Mouse (Mus musculus): ENCODE data around the gene Frmd4a. TPM values are rescaled to one million over a fixed set of nuclear protein-coding genes. Genes with fewer than 3 reads are reported as not detected.

Frmd4a gene
- 100 to 1,000 TPM in 19 of 26 experiments, 10 to 100 TPM in 7; 59.6 to 327 (median 154) TPM for total RNA-seq (2018; cell fraction: chromatin; rRNA removed)
- 100 to 1,000 TPM in 1 of 26 experiments, 10 to 100 TPM in 25; 15.9 to 108 (median 42.8) TPM for total RNA-seq (2018; cell fraction: cytosol; rRNA removed)
- 100 to 1,000 TPM in 17 of 26 experiments, 10 to 100 TPM in 9; 36.2 to 328 (median 112) TPM for total RNA-seq (2018; cell fraction: nucleus; rRNA removed)
- polyA plus RNA-seq (2018) = 21.7 to 39.5 TPM (median 24.2 TPM) in 3 replicates

DNA sequence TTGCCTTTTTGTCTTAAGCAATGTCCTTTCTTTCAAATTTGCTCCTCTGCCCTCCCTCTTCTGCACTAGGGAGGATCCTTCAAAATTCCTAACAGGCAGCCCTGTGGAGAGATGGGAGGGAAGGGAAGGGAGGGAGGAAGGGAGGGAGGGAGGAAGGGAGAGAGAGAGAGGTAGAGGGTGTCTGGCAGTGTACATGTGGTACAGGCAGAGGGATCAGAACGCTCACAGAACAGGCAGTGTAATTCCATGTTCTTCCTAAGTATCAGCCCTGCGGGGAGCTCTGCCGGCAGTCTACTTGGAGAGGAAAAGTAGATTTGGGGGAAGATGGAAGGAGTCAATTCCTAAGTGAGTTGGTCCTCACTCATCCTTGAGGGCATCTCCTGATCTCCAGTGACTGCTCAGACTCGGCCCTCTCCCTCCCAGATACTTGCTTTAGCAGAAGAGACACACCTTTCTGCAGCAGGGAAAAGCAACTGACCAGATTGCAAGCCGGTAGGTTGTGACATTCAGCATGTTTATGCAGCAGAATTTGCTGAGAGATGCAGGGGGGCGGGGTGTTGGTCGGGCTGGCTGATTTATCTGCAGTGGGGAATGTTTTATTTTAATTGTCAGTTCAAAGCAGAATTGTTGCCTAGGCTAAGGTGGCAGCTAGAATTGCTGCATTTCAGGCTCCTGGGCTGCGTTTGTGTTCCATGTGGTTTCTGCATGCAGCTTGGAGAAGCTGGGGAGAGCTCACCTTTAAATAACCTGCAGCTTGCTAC is at the start of gene Frmd4a:
Gene Frmd4a (plus strand): TSS at position 190 of the 761 bp plus-strand sequence.
- 66% methylated on average over 8 of the region's 8 CpGs for WGBS (ENCODE audit: missing documents)
- no peak within 1 kb of the TSS for H3K27ac ChIP-seq
- no peaks in the 10 kb centered on the region for H3K79me2 ChIP-seq (ENCODE audit: inconsistent target)
- H3K4me3 ChIP-seq (ENCODE audit: inconsistent target) = no peak within 1 kb of the TSS
- H3K36me3 ChIP-seq (ENCODE audit: inconsistent target) = no peaks in the 10 kb centered on the region

DNA sequence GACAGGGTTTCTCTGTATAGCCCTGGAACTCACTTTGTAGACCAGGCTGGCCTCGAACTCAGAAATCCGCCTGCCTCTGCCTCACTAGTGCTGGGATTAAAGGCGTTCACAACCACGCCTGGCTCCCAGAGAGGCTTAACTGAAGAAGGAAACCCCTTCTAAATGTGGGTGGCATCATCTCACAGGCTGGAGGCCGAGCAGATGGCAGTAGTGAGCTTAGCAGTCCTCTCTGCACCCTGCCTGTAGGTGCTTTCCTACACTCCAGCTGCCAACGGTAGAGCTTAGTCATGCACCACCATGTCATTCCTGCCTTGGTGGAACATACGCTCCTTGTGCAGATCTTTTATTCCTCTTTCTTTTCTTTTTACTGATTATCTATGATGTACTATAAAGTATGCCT is 28.6 kb upstream of the Frmd4a start:
- 88% methylated on average over 7 of the region's 7 CpGs for WGBS (ENCODE audit: missing documents)
- no peak overlapping the region for H3K27ac ChIP-seq
- H3K79me2 ChIP-seq (ENCODE audit: inconsistent target) = no peaks in the 10 kb centered on the region
- H3K36me3 ChIP-seq (ENCODE audit: inconsistent target) = no peaks in the 10 kb centered on the region
- H3K4me3 ChIP-seq (ENCODE audit: inconsistent target) = no peak overlapping the region

DNA sequence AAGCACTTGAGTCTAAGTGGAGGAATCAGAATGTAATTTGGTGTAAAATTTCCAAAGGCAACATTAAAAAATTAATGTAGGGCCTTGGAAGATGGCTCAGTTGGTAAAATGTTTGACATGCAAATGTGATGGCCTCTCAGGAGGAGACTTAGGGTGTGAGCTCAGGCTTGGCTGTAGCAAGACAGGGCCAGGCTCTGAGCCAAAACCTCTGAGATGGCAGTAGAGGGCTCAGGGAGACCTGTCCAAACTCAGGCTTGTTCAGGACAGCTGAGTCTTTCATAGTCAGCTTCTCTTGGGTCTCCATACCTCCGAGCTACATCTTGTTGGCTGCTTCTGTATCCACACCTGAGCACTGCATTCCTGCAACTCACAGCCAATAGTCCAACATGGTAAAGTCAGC is 27.1 kb upstream of the Frmd4a start:
- H3K79me2 ChIP-seq (ENCODE audit: inconsistent target) = no peaks in the 10 kb centered on the region
- WGBS (ENCODE audit: missing documents) = 100% methylated on average over 1 of the region's 1 CpGs

DNA sequence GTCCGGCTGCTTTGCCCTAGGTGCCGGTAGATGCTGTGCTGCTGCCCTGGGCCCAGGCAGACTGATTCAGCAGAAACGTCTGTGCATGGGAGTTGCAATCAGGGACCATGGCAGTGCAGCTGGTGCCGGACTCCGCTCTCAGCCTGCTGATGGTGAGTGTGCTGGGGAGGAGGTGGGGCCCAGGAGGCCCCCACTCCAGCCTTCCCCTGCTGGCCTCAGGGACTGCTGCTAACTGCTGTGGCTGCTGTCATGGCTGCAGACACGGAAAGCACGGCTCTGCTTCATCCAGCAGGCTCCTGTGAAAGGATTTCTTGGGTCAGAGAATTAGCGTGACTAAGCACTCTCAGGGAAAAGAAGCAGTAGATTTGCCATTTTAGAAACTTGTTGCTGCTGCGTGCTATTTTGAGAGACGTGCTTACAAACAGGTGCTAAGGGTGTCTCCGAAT is 937 bp downstream of the Frmd4a start:
- Histone ChIP-seq H3K27ac (no peak overlapping the region), H3K79me2 (ENCODE audit: inconsistent target) (no peaks in the 10 kb centered on the region), H3K4me3 (ENCODE audit: inconsistent target) (no peak overlapping the region), H3K36me3 (ENCODE audit: inconsistent target) (no peaks in the 10 kb centered on the region)
- 84% methylated on average over 10 of the region's 11 CpGs for WGBS (ENCODE audit: missing documents)

More for the DNA sequence above, 27.1 kb upstream of the Frmd4a start:
- no peak overlapping the region for H3K4me3 ChIP-seq (ENCODE audit: inconsistent target)
- H3K27ac ChIP-seq = no peak overlapping the region
- H3K36me3 ChIP-seq (ENCODE audit: inconsistent target) = no peaks in the 10 kb centered on the region

DNA sequence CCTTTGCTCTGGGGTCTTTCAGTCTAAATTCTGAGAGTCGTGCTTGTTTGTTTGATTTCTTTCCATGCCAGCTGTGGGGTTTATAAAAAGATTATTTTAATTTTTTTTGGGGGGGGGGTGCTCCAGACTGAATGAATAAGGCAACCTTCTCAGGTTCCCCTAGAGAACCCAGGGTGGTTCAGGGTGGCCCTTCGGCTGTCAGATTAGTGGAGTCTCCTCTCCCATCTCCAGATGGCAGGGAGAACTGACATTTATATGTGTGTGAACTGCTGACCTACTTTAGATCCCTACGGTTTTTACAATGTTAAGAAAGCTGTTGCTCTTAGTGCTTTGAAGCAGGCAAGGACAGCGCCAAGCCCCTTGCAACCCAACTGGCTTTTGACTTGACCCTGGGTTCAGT is 1.4 kb downstream of the Frmd4a start:
- Histone ChIP-seq H3K79me2 (ENCODE audit: inconsistent target) (no peaks in the 10 kb centered on the region), H3K36me3 (ENCODE audit: inconsistent target) (no peaks in the 10 kb centered on the region), H3K4me3 (ENCODE audit: inconsistent target) (no peak overlapping the region), H3K27ac (no peak overlapping the region)
- 93% methylated on average over 3 of the region's 4 CpGs for WGBS (ENCODE audit: missing documents)

DNA sequence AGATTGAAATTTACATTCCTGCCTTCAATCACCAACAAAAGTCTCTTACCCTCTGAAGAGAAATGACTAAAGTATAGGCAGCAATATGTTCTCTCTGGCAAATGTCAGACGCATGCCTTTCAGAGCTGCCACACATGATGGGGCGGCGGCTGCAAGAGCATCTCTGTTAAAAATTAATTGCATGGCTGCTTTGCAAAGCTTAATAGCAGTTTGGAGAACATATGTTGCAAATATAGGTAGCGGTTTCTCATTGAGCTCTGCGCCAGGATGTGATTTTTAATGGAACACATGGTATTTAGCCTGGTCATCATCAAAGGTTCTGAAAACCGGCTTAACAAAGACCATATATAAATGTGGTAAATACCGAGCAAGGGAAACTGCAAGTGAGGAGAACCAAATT is 7.4 kb downstream of the Frmd4a start:
- H3K36me3 ChIP-seq (ENCODE audit: inconsistent target) = no peaks in the 10 kb centered on the region
- H3K27ac ChIP-seq = no peak overlapping the region
- no peak overlapping the region for H3K4me3 ChIP-seq (ENCODE audit: inconsistent target)
- no peaks in the 10 kb centered on the region for H3K79me2 ChIP-seq (ENCODE audit: inconsistent target)
- WGBS (ENCODE audit: missing documents) = 92% methylated on average over 7 of the region's 7 CpGs

DNA sequence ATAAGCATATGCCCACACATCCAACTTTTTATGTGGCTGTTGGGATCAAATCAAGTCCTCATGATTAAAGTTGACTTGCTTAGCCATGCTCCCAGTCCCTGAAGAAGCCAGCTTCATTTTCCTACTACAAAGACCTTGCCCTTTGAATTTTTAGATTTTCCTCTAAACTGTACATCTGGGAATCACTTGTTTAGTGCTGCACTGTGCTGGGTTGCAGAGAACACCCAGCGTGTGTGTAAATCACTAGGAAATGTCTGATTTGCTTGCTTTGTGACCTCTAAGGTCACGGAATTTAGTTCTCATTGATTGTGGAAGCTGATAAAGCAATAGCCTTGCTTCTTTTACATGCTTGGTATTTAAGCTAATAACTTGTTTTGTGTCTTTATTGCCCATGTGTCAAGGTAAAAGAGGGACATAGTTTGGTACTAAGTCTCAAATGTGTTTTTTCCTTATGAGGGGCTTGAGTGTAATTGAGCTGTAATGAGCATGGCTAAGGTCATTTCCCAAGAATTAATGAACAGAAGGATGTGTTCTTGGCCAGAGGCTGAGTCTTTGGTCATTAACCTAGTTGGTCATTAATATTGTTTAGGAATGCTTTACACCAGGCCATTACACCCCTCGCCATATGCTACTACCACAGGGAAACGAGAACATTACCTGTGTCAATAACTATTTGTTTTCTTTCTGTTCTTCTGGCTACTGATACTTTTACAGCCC is 11.7 kb downstream of the Frmd4a start:
- 95% methylated on average over 4 of the region's 4 CpGs for WGBS (ENCODE audit: missing documents)
- H3K4me3 ChIP-seq (ENCODE audit: inconsistent target) = no peak overlapping the region

DNA sequence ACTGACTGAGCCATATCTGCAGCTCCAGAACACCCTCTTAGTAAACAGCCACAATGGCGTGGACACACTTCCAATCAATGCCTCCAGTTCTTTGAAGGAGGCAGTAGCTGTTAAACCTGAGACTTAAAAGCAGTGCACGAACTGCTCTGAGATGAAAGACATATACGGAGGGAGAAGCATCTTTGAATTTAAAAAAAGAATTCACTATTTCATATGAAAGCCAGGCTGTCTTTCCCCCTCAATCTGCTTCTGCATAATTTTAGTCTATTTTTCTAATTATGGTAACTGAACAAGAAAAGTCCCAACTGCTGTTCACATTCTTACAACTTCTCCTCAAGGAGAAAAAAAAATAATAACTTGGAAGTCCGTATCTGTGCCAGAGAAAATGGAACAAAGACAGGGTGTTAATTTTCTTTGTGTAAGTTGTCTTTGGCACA is 18.7 kb downstream of the Frmd4a start:
- no peak overlapping the region for H3K4me3 ChIP-seq (ENCODE audit: inconsistent target)
- H3K27ac ChIP-seq = no peak overlapping the region
- H3K36me3 ChIP-seq (ENCODE audit: inconsistent target) = no peaks in the 10 kb centered on the region
- H3K79me2 ChIP-seq (ENCODE audit: inconsistent target) = no peaks in the 10 kb centered on the region
- 90% methylated on average over 4 of the region's 4 CpGs for WGBS (ENCODE audit: missing documents)

More for the DNA sequence above, 11.7 kb downstream of the Frmd4a start:
- H3K79me2 ChIP-seq (ENCODE audit: inconsistent target) = no peaks in the 10 kb centered on the region
- no peaks in the 10 kb centered on the region for H3K36me3 ChIP-seq (ENCODE audit: inconsistent target)
- no peak overlapping the region for H3K27ac ChIP-seq

DNA sequence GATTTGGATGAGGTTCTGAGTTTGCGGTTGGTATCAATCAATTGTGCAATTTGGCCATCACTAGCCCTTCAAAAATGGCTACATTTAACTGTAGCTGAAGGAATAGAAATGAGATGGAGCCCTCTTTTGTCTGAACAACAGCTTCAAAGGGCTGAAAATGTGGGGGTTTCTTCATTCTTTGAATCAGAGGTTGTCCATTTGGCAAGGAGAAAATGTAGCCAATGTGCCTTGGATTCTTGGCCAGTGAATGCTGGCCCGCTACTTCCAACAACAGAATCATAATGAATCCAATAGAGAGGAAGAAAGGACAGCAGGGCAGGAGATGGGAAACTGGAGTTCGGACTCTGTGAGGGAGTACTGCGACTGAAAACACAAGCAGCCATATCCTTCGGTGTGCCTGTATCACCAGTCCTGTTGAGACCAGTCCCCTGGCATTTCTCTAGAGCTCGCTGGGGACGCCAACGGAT is 19.2 kb downstream of the Frmd4a start:
- H3K36me3 ChIP-seq (ENCODE audit: inconsistent target) = no peaks in the 10 kb centered on the region
- WGBS (ENCODE audit: missing documents) = 91% methylated on average over 8 of the region's 8 CpGs

DNA sequence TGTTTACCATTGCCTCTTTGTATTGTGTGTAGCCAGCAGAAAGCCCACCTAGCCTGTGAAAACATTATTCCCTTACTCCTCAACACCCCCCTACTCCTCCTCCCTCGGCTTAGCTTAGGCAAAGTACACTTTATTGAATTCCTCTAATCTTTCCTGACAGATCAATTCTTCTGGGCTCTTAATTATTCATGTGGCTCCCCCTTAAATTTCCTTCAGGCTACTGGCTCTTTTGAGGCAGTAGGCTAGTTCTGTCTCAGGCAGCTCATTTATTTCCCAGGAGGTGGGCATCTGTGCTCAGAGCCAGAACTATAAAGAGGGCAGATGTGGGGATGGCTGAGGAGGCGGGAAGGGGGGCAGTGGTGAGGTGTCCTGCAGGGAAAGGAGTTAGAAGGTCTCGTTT is 24.5 kb downstream of the Frmd4a start:
- Histone ChIP-seq H3K27ac (no peak overlapping the region), H3K4me3 (ENCODE audit: inconsistent target) (no peak overlapping the region), H3K79me2 (ENCODE audit: inconsistent target) (no peaks in the 10 kb centered on the region), H3K36me3 (ENCODE audit: inconsistent target) (no peaks in the 10 kb centered on the region)
- 70% methylated on average over 3 of the region's 3 CpGs for WGBS (ENCODE audit: missing documents)

More for the DNA sequence above, 19.2 kb downstream of the Frmd4a start:
- no peak overlapping the region for H3K4me3 ChIP-seq (ENCODE audit: inconsistent target)
- no peak overlapping the region for H3K27ac ChIP-seq
- no peaks in the 10 kb centered on the region for H3K79me2 ChIP-seq (ENCODE audit: inconsistent target)

DNA sequence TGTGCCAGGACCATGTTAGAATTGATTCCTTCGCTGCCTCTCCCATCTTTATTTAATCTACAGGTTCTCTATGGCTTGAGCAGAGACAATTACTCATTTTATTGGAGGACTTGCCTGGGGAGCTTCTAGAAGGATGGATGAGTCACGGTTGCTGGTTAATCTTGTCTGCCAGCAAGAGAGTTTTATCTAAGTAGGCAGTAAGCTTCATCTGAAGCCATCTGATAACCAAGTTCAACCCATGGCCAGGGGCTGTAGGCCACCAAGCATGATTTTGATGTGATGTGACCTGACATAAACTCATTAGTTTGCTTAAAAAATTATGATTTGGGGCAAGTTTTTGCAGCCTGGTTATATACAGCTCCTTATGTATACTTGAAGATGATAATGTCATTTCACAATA is 38.0 kb downstream of the Frmd4a start:
- 95% methylated on average over 2 of the region's 2 CpGs for WGBS (ENCODE audit: missing documents)
- H3K79me2 ChIP-seq (ENCODE audit: inconsistent target) = no peaks in the 10 kb centered on the region
- no peaks in the 10 kb centered on the region for H3K36me3 ChIP-seq (ENCODE audit: inconsistent target)
- no peak overlapping the region for H3K27ac ChIP-seq
- H3K4me3 ChIP-seq (ENCODE audit: inconsistent target) = no peak overlapping the region

DNA sequence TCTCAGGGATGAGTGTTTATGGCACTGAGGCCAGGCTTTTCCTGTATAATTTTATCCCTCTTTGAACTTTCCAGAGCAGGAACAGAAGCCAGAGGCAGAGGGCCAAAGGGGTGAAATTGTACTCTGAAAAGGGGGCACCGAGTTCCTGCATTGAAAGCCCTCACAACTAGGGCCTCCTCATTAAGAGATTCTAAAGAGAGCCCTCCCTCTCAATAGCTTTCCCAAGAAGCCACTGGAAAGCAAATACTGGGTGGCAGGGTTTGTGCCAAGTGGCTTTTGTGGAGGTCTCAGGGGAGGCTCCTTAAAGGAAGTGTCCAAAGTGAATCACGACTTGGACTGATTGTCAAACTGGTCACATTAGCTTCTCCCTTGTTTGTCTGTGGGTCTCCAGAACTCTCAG is 43.2 kb downstream of the Frmd4a start:
- H3K36me3 ChIP-seq (ENCODE audit: inconsistent target) = no peaks in the 10 kb centered on the region
- H3K79me2 ChIP-seq (ENCODE audit: inconsistent target) = no peaks in the 10 kb centered on the region
- WGBS (ENCODE audit: missing documents) = 58% methylated on average over 2 of the region's 2 CpGs
- no peak overlapping the region for H3K4me3 ChIP-seq (ENCODE audit: inconsistent target)
- H3K27ac ChIP-seq = no peak overlapping the region

DNA sequence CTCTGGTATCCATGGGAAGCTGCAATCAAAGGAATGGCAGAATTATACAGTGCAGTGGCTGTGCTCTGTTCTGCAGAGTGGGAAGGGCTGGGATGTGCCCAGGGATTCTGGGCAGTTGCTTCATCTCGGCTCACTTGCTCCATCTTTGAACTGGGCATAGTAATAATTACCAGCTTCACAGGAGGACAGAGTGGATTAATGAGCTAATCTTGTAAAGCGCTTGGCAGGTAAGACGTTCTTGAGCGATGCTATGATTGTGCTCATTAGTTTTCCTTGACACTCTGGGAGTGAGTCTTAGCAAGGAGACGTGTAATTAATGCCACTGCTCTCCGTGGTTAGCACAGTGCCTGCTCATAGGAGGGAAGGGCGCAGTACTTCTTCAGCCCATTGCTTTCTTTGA is 54.3 kb downstream of the Frmd4a start:
- H3K79me2 ChIP-seq (ENCODE audit: inconsistent target) = no peaks in the 10 kb centered on the region
- WGBS (ENCODE audit: missing documents) = 90% methylated on average over 7 of the region's 7 CpGs

DNA sequence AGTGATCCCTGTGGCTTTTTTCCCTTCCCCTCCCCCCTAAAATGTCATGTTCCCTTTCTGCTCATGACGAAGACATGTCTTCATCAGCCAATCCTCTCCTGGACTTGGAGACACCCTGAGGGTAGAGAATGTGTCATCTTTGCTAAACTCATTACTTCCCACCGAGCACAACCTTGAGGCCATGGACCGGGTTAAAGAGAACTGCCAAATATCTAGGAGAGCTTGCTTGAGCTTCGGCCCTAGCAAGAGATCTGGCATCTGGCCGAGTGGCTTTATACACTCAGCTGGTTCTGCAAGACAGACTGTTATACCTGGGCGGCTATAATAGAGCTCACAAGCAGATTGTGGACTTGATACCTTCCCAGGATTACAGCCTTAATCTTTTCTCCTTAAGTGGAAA is 66.4 kb downstream of the Frmd4a start:
- Histone ChIP-seq H3K4me3 (ENCODE audit: inconsistent target) (no peak overlapping the region), H3K79me2 (ENCODE audit: inconsistent target) (no peaks in the 10 kb centered on the region), H3K27ac (no peak overlapping the region), H3K36me3 (ENCODE audit: inconsistent target) (no peaks in the 10 kb centered on the region)
- 93% methylated on average over 6 of the region's 6 CpGs for WGBS (ENCODE audit: missing documents)

More for the DNA sequence above, 54.3 kb downstream of the Frmd4a start:
- H3K27ac ChIP-seq = no peak overlapping the region
- no peak overlapping the region for H3K4me3 ChIP-seq (ENCODE audit: inconsistent target)
- H3K36me3 ChIP-seq (ENCODE audit: inconsistent target) = no peaks in the 10 kb centered on the region

DNA sequence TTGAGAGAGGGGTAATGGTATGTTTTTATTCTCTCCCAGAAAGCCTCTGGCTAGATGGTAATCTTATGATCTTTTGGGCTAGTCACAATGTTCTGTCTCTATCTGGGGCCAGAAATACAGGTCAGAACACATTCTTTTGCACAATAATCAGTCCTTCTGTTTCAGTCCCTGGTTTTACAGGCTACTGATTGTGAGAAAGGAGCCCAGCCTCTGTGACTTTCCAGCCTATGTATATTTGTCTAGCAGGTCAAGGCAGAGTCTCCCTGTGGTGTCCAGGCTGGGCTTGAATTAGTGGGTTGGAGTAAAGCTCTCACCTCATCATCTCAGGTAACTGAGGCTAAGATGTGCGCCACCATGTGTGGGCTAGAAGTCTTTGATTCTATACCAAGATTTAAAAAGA is 80.1 kb downstream of the Frmd4a start:
- no peaks in the 10 kb centered on the region for H3K79me2 ChIP-seq (ENCODE audit: inconsistent target)
- H3K4me3 ChIP-seq (ENCODE audit: inconsistent target) = no peak overlapping the region
- WGBS (ENCODE audit: missing documents) = 93% methylated on average over 1 of the region's 1 CpGs
- H3K36me3 ChIP-seq (ENCODE audit: inconsistent target) = no peaks in the 10 kb centered on the region
- no peak overlapping the region for H3K27ac ChIP-seq
